Mouse (Mus musculus) kidney, adult 11 months (tissue): ENCODE measurements around the gene Podn.

ENCODE experiments used
- DNase-seq: peaks from one replicate; pipeline ENCODE4 v3.0.0; 2022

The Podn gene

GRCm38 (mm10) chr4:108037027-108037426 lies 59.2 kb downstream of the Podn start:
- DNase-seq, result no peak

- no peak for DNase-seq
These were observed 63.0 kb downstream of the Podn start for GRCm38 (mm10) chr4:108033041-108033764.

GRCm38 (mm10) chr4:108032352-108032849 lies 63.8 kb downstream of the Podn start:
- DNase-seq, result no peak

- peak; percentile 43 for DNase-seq
These were observed 64.5 kb downstream of the Podn start for GRCm38 (mm10) chr4:108031502-108032351.

- no peak for DNase-seq
These were observed 65.2 kb downstream of the Podn start for GRCm38 (mm10) chr4:108030888-108031501.

- no peak for DNase-seq
These were observed 70.1 kb downstream of the Podn start for GRCm38 (mm10) chr4:108026193-108026592.

GRCm38 (mm10) chr4:108025269-108025668 lies 71.0 kb downstream of the Podn start:
- DNase-seq, result peak; percentile 81

GRCm38 (mm10) chr4:108024641-108025040 lies 71.6 kb downstream of the Podn start:
- DNase-seq, result peak; percentile 78

GRCm38 (mm10) chr4:108023186-108023585 lies 73.1 kb downstream of the Podn start:
- DNase-seq, result peak; percentile 41

- DNase-seq, result no peak
These were observed 76.1 kb downstream of the Podn start for GRCm38 (mm10) chr4:108020178-108020577.

- no peak for DNase-seq
These were observed 77.0 kb downstream of the Podn start for GRCm38 (mm10) chr4:108018961-108019921.

GRCm38 (mm10) chr4:108018241-108018923 lies 77.9 kb downstream of the Podn start:
- no peak for DNase-seq

GRCm38 (mm10) chr4:108017839-108018238 lies 78.4 kb downstream of the Podn start:
- DNase-seq, result no peak

GRCm38 (mm10) chr4:108016321-108016720 lies 79.9 kb downstream of the Podn start:
- no peak for DNase-seq

- DNase-seq, result peak; percentile 61
These were observed 81.0 kb downstream of the Podn start for GRCm38 (mm10) chr4:108015067-108015765.

- DNase-seq, result no peak
These were observed 81.8 kb downstream of the Podn start for GRCm38 (mm10) chr4:108014466-108014865.

- DNase-seq, result no peak
These were observed 87.7 kb downstream of the Podn start for GRCm38 (mm10) chr4:108008541-108008940.

- DNase-seq, result no peak
These were observed 88.6 kb downstream of the Podn start for GRCm38 (mm10) chr4:108007532-108008103.

GRCm38 (mm10) chr4:108005328-108005727 lies 90.9 kb downstream of the Podn start:
- no peak for DNase-seq

GRCm38 (mm10) chr4:107999380-107999779 lies 96.9 kb downstream of the Podn start:
- no peak for DNase-seq
